Mouse (Mus musculus) lung, embryonic 14.5 days (tissue): Measurements from ENCODE around the gene Olfr1250. TPM values are rescaled to one million over a fixed set of nuclear protein-coding genes. Genes with fewer than 3 reads are reported as not detected.
"Not testable (repeated sequence)": the region's sequence is repeated elsewhere in the genome, so short reads cannot be mapped to it uniquely, and the experiment has no call there.

Experiments
- ATAC-seq: fragments of 200-750 bp; cut with Nextera tagmentation; 2 replicates; pipeline ENCODE4 v1.8.0; 2017; ENCODE audit warnings: mild to moderate bottlenecking, moderate TSS enrichment, moderate library complexity; ENCODE audit not compliant: insufficient read depth
- DNase-seq: peaks from one replicate; pipeline ENCODE4 v3.0.0-alpha.2; 2015
- H3K27ac ChIP-seq: fragments of 300-500 bp; sonication (generic); 2 replicates; pipeline ENCODE4 v1.5.1; 2014; ENCODE audit warnings: low read depth, mild to moderate bottlenecking, moderate library complexity
- H3K27me3 ChIP-seq: fragments of 300-500 bp; sonication (generic); 2 replicates; pipeline ENCODE4 v1.6.1; 2014; ENCODE audit warnings: low read length, control low read depth; ENCODE audit not compliant: insufficient read depth
- H3K36me3 ChIP-seq: fragments of 300-500 bp; sonication (generic); 2 replicates; pipeline ENCODE4 v1.6.1; 2014; ENCODE audit warnings: control low read depth; ENCODE audit not compliant: insufficient read depth
- H3K4me1 ChIP-seq: fragments of 300-500 bp; sonication (generic); 2 replicates; pipeline ENCODE4 v1.6.1; 2014; ENCODE audit warnings: antibody characterized with exemption, control low read depth; ENCODE audit not compliant: insufficient read depth
- H3K4me2 ChIP-seq: fragments of 300-500 bp; sonication (generic); 2 replicates; pipeline ENCODE4 v1.6.1; 2014; ENCODE audit warnings: mild to moderate bottlenecking
- H3K4me3 ChIP-seq: fragments of 300-500 bp; sonication (generic); 2 replicates; pipeline ENCODE4 v1.5.1; 2014; ENCODE audit warnings: low read depth, low read length
- H3K9ac ChIP-seq: fragments of 300-500 bp; sonication (generic); 2 replicates; pipeline ENCODE4 v1.6.1; 2014
- H3K9me3 ChIP-seq: fragments of 300-500 bp; sonication (generic); 2 replicates; pipeline ENCODE4 v1.6.1; 2016; ENCODE audit warnings: low read depth, low read length, control low read depth
- CTCF ChIP-seq: IDR thresholded peaks from 2 replicates; pipeline ENCODE4 v1.5.1; 2016; ENCODE audit warnings: antibody characterized with exemption, low read depth
- WGBS: fragments of 180-500 bp; shearing (Covaris S2); extraction: QIAGEN DNeasy Blood & Tissue Kit; methylation state at CpG from one replicate; pipeline ENCODE4 v1.1.7; 2014; 5-methylcytosine and 5-hydroxymethylcytosine counted together
- polyA plus RNA-seq: library from polyadenylated mRNA; unstranded; fragments of >200 nt; fragmentation: Nextera tagmentation; extraction: Ambion mirVana; gene quantifications from 2 replicates; pipeline ENCODE4 v1.2.1, GENCODE M21; 2014

Olfr1250 gene
- not detected in 2 replicates for polyA plus RNA-seq

DNA sequence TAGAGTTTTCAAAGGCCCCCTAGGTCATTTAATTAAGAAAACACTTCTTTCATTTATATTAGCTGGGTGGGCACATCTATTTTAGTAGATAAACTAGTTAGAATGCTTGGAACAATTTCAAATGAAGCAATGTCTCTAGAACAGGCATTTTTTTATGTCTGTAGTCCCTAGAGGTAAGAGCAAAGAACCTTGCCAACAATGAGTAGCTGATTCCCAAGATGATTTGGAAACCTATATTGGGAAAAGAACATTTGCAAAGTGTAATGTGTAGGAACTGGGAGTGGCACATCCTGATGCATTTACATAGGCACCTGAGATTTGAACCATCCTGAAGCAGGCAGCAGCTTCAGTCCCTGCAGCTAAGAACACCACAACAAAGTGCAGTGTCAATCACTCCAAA is at the start of gene Olfr1250:
Gene Olfr1250, minus strand, starts transcription at position 101 of the 400 bp plus-strand sequence.
- Histone ChIP-seq H3K4me3 (no peak within 1 kb of the TSS), H3K9ac (no peak within 1 kb of the TSS), H3K4me2 (no peak within 1 kb of the TSS), H3K27me3 (no peaks in the 10 kb centered on the region), H3K27ac (no peak within 1 kb of the TSS), H3K4me1 (no peaks in the 10 kb centered on the region), H3K9me3 (no peaks in the 10 kb centered on the region), H3K36me3 (no peaks in the 10 kb centered on the region)
- DNase-seq (no peak), ATAC-seq (no peak)
- TF ChIP-seq CTCF: no peak

DNA sequence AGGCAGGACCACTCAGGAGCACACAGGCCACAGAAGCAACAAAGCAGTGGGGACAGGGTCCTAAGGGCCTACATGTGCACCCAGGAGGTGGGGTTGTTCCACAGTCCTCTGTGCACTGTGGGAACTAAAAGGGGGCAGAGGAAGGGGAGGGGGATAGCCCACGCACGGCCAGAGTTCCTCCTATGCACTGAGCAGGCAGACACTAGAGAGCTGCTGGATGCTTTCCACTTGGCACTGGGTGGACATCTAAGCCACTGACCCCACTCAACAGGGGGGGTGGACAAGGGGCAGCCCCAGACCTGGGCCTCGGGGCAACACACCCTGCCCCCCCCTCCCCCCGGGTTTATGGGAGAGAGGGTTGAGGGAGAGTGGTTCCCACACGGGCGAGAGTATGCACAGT is 30.7 kb upstream of the Olfr1250 start:
- no peak overlapping the region for H3K4me2 ChIP-seq
- no peak for ATAC-seq
- TF ChIP-seq CTCF: no peak
- no peak overlapping the region for H3K9ac ChIP-seq
- no peaks in the 10 kb centered on the region for H3K4me1 ChIP-seq
- H3K4me3 ChIP-seq: no peak overlapping the region
- no peak overlapping the region for H3K27ac ChIP-seq
- DNase-seq: no peak
- WGBS: 80% methylated on average over 6 of the region's 6 CpGs
- H3K27me3 ChIP-seq: no peaks in the 10 kb centered on the region
- H3K36me3 ChIP-seq: no peaks in the 10 kb centered on the region
- H3K9me3 ChIP-seq: no peaks in the 10 kb centered on the region

DNA sequence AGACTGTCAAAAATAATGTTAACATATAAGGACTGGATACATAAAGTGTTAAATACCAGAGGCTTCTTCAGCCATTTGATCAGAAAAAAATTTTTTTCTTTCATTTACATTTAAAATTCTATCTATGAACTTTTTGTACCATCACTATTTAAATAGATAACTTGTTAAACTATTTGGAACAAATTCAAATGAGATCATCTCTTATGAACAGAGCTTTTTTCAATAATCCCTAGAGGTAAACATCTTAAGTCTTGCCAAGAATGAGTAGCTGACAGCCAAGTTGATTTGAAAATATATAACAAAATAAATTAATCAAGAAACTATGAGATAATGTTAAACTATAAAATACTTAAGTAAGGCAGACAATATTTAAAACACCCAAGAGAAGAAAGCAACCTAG is 10.6 kb upstream of the Olfr1250 start, which contains the start of gene Olfr1251:
Gene Olfr1251, minus strand, starts transcription at position 101 of the 400 bp plus-strand sequence.
- Histone ChIP-seq H3K4me1 (no peaks in the 10 kb centered on the region), H3K4me3 (no peak within 1 kb of the TSS), H3K27ac (no peak within 1 kb of the TSS), H3K36me3 (no peaks in the 10 kb centered on the region), H3K27me3 (no peaks in the 10 kb centered on the region), H3K9me3 (no peaks in the 10 kb centered on the region), H3K4me2 (no peak within 1 kb of the TSS), H3K9ac (no peak within 1 kb of the TSS)
- ATAC-seq (no peak), DNase-seq (no peak)
- TF ChIP-seq CTCF: no peak

DNA sequence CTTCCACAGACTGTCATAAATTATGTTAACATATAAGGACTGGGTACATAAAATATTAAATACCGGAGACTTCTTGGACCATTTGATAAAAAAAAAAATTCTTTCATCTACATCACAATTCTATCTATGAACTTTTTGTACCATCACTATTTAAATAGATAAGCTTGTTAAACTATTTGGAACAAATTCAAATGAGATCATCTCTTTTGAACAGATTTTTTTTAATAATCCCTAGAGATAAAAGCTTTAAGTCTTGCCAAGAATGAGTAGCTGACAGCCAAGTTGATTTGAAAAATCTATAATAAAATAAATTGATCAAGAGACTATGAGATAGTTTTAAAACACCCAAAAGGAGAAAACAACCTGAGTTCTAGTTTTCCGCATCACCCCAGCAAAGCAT is 26.4 kb downstream of the Olfr1250 start, which contains the start of gene Olfr1249:
Gene Olfr1249, minus strand, starts transcription at position 101 of the 400 bp plus-strand sequence.
- TF ChIP-seq CTCF: no peak
- H3K27ac ChIP-seq: no peak within 1 kb of the TSS
- no peaks in the 10 kb centered on the region for H3K4me1 ChIP-seq
- DNase-seq (no peak), ATAC-seq (no peak)
- H3K9me3 ChIP-seq: no peaks in the 10 kb centered on the region
- H3K36me3 ChIP-seq: no peaks in the 10 kb centered on the region
- no peak within 1 kb of the TSS for H3K4me2 ChIP-seq
- H3K9ac ChIP-seq: no peak within 1 kb of the TSS
- H3K27me3 ChIP-seq: no peaks in the 10 kb centered on the region
- no peak within 1 kb of the TSS for H3K4me3 ChIP-seq
- WGBS: 78% methylated on average over 2 of the region's 2 CpGs

DNA sequence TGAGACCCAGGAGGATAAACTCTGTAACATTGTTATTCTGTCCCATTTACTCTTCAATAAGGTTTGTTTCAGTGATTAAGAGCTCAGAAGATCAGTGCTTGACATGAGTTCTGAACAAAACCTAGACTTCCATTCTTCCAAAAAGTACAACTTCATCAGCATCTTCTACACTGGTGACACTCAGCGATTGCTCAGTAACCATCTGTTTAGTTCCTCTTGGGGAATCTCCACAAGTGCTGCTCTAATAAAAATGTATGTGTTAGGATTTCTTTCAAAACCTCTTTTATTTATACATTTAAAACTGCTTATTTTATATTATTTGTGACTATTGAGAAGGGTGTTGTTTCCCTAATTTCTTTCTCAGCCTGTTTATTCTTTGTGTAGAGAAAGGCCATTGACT is 43.1 kb downstream of the Olfr1250 start, which contains the start of gene Olfr1248:
Gene Olfr1248, minus strand, starts transcription at position 101 of the 400 bp plus-strand sequence.
- not testable (repeated sequence) for H3K36me3 ChIP-seq, ATAC-seq, H3K4me3 ChIP-seq, H3K4me1 ChIP-seq, H3K27ac ChIP-seq, H3K9ac ChIP-seq, H3K4me2 ChIP-seq, H3K9me3 ChIP-seq, H3K27me3 ChIP-seq, DNase-seq
- 93% methylated on average over 1 of the region's 1 CpGs for WGBS

DNA sequence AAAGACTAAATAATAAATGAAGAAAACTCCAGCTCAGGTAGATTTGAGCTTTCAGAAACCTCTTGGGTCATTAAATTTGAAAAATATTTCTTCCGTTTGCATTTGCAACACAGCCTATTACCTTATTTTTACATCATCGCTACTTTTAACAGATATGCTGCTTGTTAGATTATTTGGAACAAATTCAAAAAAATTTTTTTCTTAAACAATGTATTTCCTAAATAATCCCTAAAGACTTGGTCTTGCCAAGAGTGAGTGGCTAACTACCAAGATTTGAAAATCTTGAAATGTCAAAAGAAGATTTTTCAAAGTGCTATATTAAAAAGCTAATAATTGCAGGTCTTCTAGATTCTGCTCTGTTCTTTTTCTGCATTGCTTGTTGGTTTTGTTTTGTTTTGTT is 47.2 kb downstream of the Olfr1250 start, which contains the start of gene Olfr1247:
Gene Olfr1247, minus strand, starts transcription at position 101 of the 400 bp plus-strand sequence.
- Histone ChIP-seq H3K36me3 (no peaks in the 10 kb centered on the region), H3K27me3 (no peaks in the 10 kb centered on the region), H3K9me3 (no peaks in the 10 kb centered on the region), H3K27ac (no peak within 1 kb of the TSS), H3K4me2 (no peak within 1 kb of the TSS), H3K9ac (no peak within 1 kb of the TSS), H3K4me1 (no peaks in the 10 kb centered on the region), H3K4me3 (no peak within 1 kb of the TSS)
- WGBS: 91% methylated on average over 2 of the region's 2 CpGs
- TF ChIP-seq CTCF: no peak
- DNase-seq: no peak
- no peak for ATAC-seq

Other genes starting within 250 kb of the Olfr1250 start
- not detected in 2 replicates for gene Olfr1239, start 241.1 kb downstream of the Olfr1250 start, polyA plus RNA-seq
- not detected in 2 replicates for gene Olfr1240, start 218.5 kb downstream of the Olfr1250 start, polyA plus RNA-seq
- gene Olfr1241, start 174.3 kb downstream of the Olfr1250 start, polyA plus RNA-seq: not detected in 2 replicates
- gene Olfr1242, start 163.1 kb downstream of the Olfr1250 start, polyA plus RNA-seq: not detected in 2 replicates
- gene Olfr1243, start 130.0 kb downstream of the Olfr1250 start, polyA plus RNA-seq: not detected in 2 replicates
- not detected in 2 replicates for gene Olfr1245, start 83.0 kb downstream of the Olfr1250 start, polyA plus RNA-seq
- not detected in 2 replicates for gene Olfr1246, start 68.3 kb downstream of the Olfr1250 start, polyA plus RNA-seq
- not detected in 2 replicates for gene Olfr1247, start 47.3 kb downstream of the Olfr1250 start, polyA plus RNA-seq
- not detected in 2 replicates for gene Olfr1248, start 43.2 kb downstream of the Olfr1250 start, polyA plus RNA-seq
- not detected in 2 replicates for gene Olfr1249, start 26.5 kb downstream of the Olfr1250 start, polyA plus RNA-seq
- not detected in 2 replicates for gene Olfr1251, start 10.5 kb upstream of the Olfr1250 start, polyA plus RNA-seq
- gene Olfr1252, start 63.5 kb upstream of the Olfr1250 start, polyA plus RNA-seq: not detected in 2 replicates
- not detected in 2 replicates for gene Olfr1253, start 95.6 kb upstream of the Olfr1250 start, polyA plus RNA-seq
- gene Olfr1254, start 132.2 kb upstream of the Olfr1250 start, polyA plus RNA-seq: not detected in 2 replicates
- gene Olfr1255, start 150.6 kb upstream of the Olfr1250 start, polyA plus RNA-seq: not detected in 2 replicates
- not detected in 2 replicates for gene Olfr1256, start 180.1 kb upstream of the Olfr1250 start, polyA plus RNA-seq
- not detected in 2 replicates for gene Olfr48, start 186.7 kb upstream of the Olfr1250 start, polyA plus RNA-seq
- gene Olfr1257, start 217.0 kb upstream of the Olfr1250 start, polyA plus RNA-seq: not detected in 2 replicates